Comparison of ENCODE assay signal across 9 mouse cellular contexts in genomic region chr13:109609805-109610187, GRCm38 (mm10).
DNase-seq lines count a peak whose midpoint lies in the region; ATAC-seq and TF ChIP-seq lines count a peak whose summit lies in the region.
"Had no signal": no experiment of that assay in that cellular context is flagged by ENCODE, and none has a peak within 500 bp of the region (broad histone marks: within the 10 kb centered on the region; RNA-seq: fewer than 3 reads in every experiment).

No protein-coding gene starts in this region.

- no peaks in the 10 kb centered on the region for H3K79me2 ChIP-seq in MEL (ENCODE audit: control insufficient read depth, insufficient read depth, low read length, poor library complexity)

- peak; percentile 79 for DNase-seq in MEL (ENCODE audit: low read depth, low spot score)
- DNase-seq in adrenal gland, postnatal 25 days: peak; percentile 27
- DNase-seq in embryo, embryonic 11.5 days (ENCODE audit: low read depth, low spot score): peak; percentile 57
- DNase-seq in layer of hippocampus, adult 9-11 months: peak; percentile 49
- peak; percentile 76 for DNase-seq in lung, postnatal 0 days (ENCODE audit: low spot score)
- DNase-seq in retina, postnatal 7 days (ENCODE audit: low read depth, low spot score): peak; percentile 46
- DNase-seq in natural killer cell, adult 2 months (ENCODE audit: low spot score in 2 of 2): no peak

- TF ChIP-seq RAD21 in MEL (IDR thresholded peaks at IDR 0.05; ENCODE audit: low read depth, low read length): peak; percentile 59

- no peak overlapping the region for H3K4me2 ChIP-seq in lung, postnatal 0 days (replicated peaks; ENCODE audit: low read depth, low read length)
- H3K4me2 ChIP-seq: stomach, embryonic 15.5 days had no signal

- no peaks in the 10 kb centered on the region for H3K9me3 ChIP-seq in MEL (replicated peaks; ENCODE audit: insufficient read depth, low read length)
- no peaks in the 10 kb centered on the region for H3K9me3 ChIP-seq in lung, postnatal 0 days (ENCODE audit: low read length)
- H3K9me3 ChIP-seq: stomach, embryonic 15.5 days had no signal

- H3K36me3 ChIP-seq in MEL (ENCODE audit: control insufficient read depth in 1 of 2, insufficient read depth in 2 of 2, low read length in 2 of 2): 0 out of 4 replicates have a peak, but pooled peaks cover 0 to 2% of the 10 kb centered on the region in 2 experiments
- H3K36me3 ChIP-seq in lung, postnatal 0 days (ENCODE audit: insufficient read depth, low read length): no peaks in the 10 kb centered on the region
- H3K36me3 ChIP-seq: stomach, embryonic 15.5 days had no signal

- peaks cover 0 to 13% of the 10 kb centered on the region in 2 experiments; a peak in 2 of 4 replicates for H3K27me3 ChIP-seq in MEL (ENCODE audit: control insufficient read depth in 1 of 2, insufficient read depth in 2 of 2, low read length in 2 of 2)
- H3K27me3 ChIP-seq in lung, postnatal 0 days (replicated peaks; ENCODE audit: insufficient read depth, low read length): no peaks in the 10 kb centered on the region
- H3K27me3 ChIP-seq: stomach, embryonic 15.5 days had no signal

- H3K4me3 ChIP-seq in MEL (ENCODE audit: control insufficient read depth in 1 of 2, insufficient read depth in 1 of 2, low read depth in 2 of 2, low read length in 2 of 2): no peak overlapping the region
- H3K4me3 ChIP-seq in lung, postnatal 0 days (ENCODE audit: low read depth, low read length): no peak overlapping the region
- H3K4me3 ChIP-seq: stomach, embryonic 15.5 days had no signal

- TF ChIP-seq EP300 in MEL (IDR thresholded peaks at IDR 0.05; ENCODE audit: low read depth in 1 of 2, low read length in 2 of 2): no peak
- no peak for TF ChIP-seq EP300 in lung, postnatal 0 days (IDR thresholded peaks at IDR 0.05)

- TF ChIP-seq CTCF in MEL (IDR thresholded peaks at IDR 0.05 in 2 of 3, conservative IDR thresholded peaks at IDR 0.05 in 1 of 3; ENCODE audit: control insufficient read depth in 1 of 3, insufficient read depth in 1 of 3, low read depth in 2 of 3, low read length in 3 of 3, poor library complexity in 1 of 3, severe bottlenecking in 1 of 3): peak; percentile 60 to 74 (median 61)
- TF ChIP-seq CTCF in lung, postnatal 0 days (IDR thresholded peaks at IDR 0.05): peak; percentile 85

- no peak overlapping the region for H3K9ac ChIP-seq in MEL (ENCODE audit: control insufficient read depth, low read depth, low read length, poor library complexity, severe bottlenecking)
- no peak overlapping the region for H3K9ac ChIP-seq in lung, postnatal 0 days (replicated peaks; ENCODE audit: low read depth)
- H3K9ac ChIP-seq: stomach, embryonic 15.5 days had no signal

- no peak for TF ChIP-seq POLR2A in MEL (IDR thresholded peaks at IDR 0.05; ENCODE audit: control insufficient read depth in 1 of 2, insufficient read depth in 1 of 2, low read depth in 1 of 2, low read length in 2 of 2, poor library complexity in 1 of 2)

- ATAC-seq in hematopoietic stem cell, adult 5-6 weeks (replicated peaks in 1 of 2; ENCODE audit: insufficient read depth in 1 of 2, low FRiP score in 2 of 2, low TSS enrichment in 1 of 2, low read depth in 1 of 2, poor library complexity in 2 of 2, severe bottlenecking in 2 of 2): peak; percentile 58 to 59; a peak in 3 of 4 replicates
- no peak for ATAC-seq in lung, postnatal 0 days

- peaks cover 0 to 2% of the 10 kb centered on the region in 2 experiments; a peak in 1 of 4 replicates for H3K4me1 ChIP-seq in MEL (ENCODE audit: control insufficient read depth in 1 of 2, insufficient read depth in 2 of 2, low read length in 2 of 2)
- no peaks in the 10 kb centered on the region for H3K4me1 ChIP-seq in lung, postnatal 0 days (ENCODE audit: insufficient read depth, low read depth, low read length)

- WGBS in lung, postnatal 0 days: 7% methylated on average over 3 of the region's 3 CpGs

- no peak overlapping the region for H3K27ac ChIP-seq in MEL (ENCODE audit: control insufficient read depth, low read depth, low read length)
- no peak overlapping the region for H3K27ac ChIP-seq in lung, postnatal 0 days (ENCODE audit: low read length)
- H3K27ac ChIP-seq: stomach, embryonic 15.5 days had no signal

TF ChIP-seq in MEL, 35 proteins besides CTCF, POLR2A, EP300 and RAD21:
- no peak for TF ChIP-seq USF1 (IDR thresholded peaks at IDR 0.05; ENCODE audit: low read depth, low read length)
- no peak for TF ChIP-seq MXI1 (IDR thresholded peaks at IDR 0.05; ENCODE audit: low read depth, low read length)
- TF ChIP-seq TAL1 (IDR thresholded peaks at IDR 0.05; ENCODE audit: low read length): no peak
- TF ChIP-seq SMC3 (IDR thresholded peaks at IDR 0.05; ENCODE audit: low read depth, low read length): peak; percentile 68
- no peak for TF ChIP-seq JUND (IDR thresholded peaks at IDR 0.05; ENCODE audit: low read depth, low read length)
- TF ChIP-seq ZNF384 (IDR thresholded peaks at IDR 0.05; ENCODE audit: low read depth, low read length): 0 out of 2 replicates have a peak, but pooled peaks have one; percentile 17

Comparison
In these comparisons a context has a peak if more than half of its experiments do, and no peak if none do; other contexts are left out.
1. DNase-seq: peak in MEL (single experiment), adrenal gland, postnatal 25 days (single experiment), embryo, embryonic 11.5 days (single experiment), layer of hippocampus, adult 9-11 months (single experiment), lung, postnatal 0 days (single experiment) and retina, postnatal 7 days (single experiment); none in natural killer cell, adult 2 months (0 of 2).